Mouse (Mus musculus) lung, embryonic 14.5 days (tissue): ENCODE data around the gene Iqcb1. TPM values are rescaled to one million over a fixed set of nuclear protein-coding genes. Genes with fewer than 3 reads are reported as not detected.

Source experiments
- ATAC-seq: fragments of 200-750 bp; cut with Nextera tagmentation; 2 replicates; pipeline ENCODE4 v1.8.0; 2017; ENCODE audit warnings: mild to moderate bottlenecking, moderate TSS enrichment, moderate library complexity; ENCODE audit not compliant: insufficient read depth
- DNase-seq: peaks from one replicate; pipeline ENCODE4 v3.0.0-alpha.2; 2015
- H3K27ac ChIP-seq: fragments of 300-500 bp; sonication (generic); 2 replicates; pipeline ENCODE4 v1.5.1; 2014; ENCODE audit warnings: low read depth, mild to moderate bottlenecking, moderate library complexity
- H3K27me3 ChIP-seq: fragments of 300-500 bp; sonication (generic); 2 replicates; pipeline ENCODE4 v1.6.1; 2014; ENCODE audit warnings: low read length, control low read depth; ENCODE audit not compliant: insufficient read depth
- H3K36me3 ChIP-seq: fragments of 300-500 bp; sonication (generic); 2 replicates; pipeline ENCODE4 v1.6.1; 2014; ENCODE audit warnings: control low read depth; ENCODE audit not compliant: insufficient read depth
- H3K4me1 ChIP-seq: fragments of 300-500 bp; sonication (generic); 2 replicates; pipeline ENCODE4 v1.6.1; 2014; ENCODE audit warnings: antibody characterized with exemption, control low read depth; ENCODE audit not compliant: insufficient read depth
- H3K4me2 ChIP-seq: fragments of 300-500 bp; sonication (generic); 2 replicates; pipeline ENCODE4 v1.6.1; 2014; ENCODE audit warnings: mild to moderate bottlenecking
- H3K4me3 ChIP-seq: fragments of 300-500 bp; sonication (generic); 2 replicates; pipeline ENCODE4 v1.5.1; 2014; ENCODE audit warnings: low read depth, low read length
- H3K9ac ChIP-seq: fragments of 300-500 bp; sonication (generic); 2 replicates; pipeline ENCODE4 v1.6.1; 2014
- H3K9me3 ChIP-seq: fragments of 300-500 bp; sonication (generic); 2 replicates; pipeline ENCODE4 v1.6.1; 2016; ENCODE audit warnings: low read depth, low read length, control low read depth
- CTCF ChIP-seq: IDR thresholded peaks from 2 replicates; pipeline ENCODE4 v1.5.1; 2016; ENCODE audit warnings: antibody characterized with exemption, low read depth
- WGBS: fragments of 180-500 bp; shearing (Covaris S2); extraction: QIAGEN DNeasy Blood & Tissue Kit; methylation state at CpG from one replicate; pipeline ENCODE4 v1.1.7; 2014; 5-methylcytosine and 5-hydroxymethylcytosine counted together
- polyA plus RNA-seq: library from polyadenylated mRNA; unstranded; fragments of >200 nt; fragmentation: Nextera tagmentation; extraction: Ambion mirVana; gene quantifications from 2 replicates; pipeline ENCODE4 v1.2.1, GENCODE M21; 2014

The Iqcb1 gene
- polyA plus RNA-seq, 1 experiment from 2014 or later = 34.4 TPM

DNA sequence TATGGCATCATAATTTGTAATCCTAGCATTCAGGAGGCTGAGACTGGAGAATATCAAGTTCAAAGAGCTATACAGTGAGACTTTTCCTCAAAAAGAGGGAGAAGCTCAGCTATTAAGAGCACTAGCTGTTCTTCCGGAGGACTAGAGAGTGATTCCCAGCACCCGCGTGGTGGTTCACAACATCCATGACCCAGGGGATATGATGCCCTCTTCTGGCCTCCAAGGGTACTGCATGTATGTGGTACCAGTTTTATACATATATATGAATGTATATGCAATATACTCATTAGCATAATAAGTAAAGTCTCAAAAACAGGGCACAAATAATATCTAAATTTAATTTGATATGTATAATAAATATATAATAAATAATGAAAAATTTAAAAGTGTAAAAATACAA lies 25.8 kb upstream of the Iqcb1 start:
- Histone ChIP-seq H3K9ac (no peak overlapping the region), H3K36me3 (no peaks in the 10 kb centered on the region), H3K4me1 (no peaks in the 10 kb centered on the region), H3K27ac (no peak overlapping the region), H3K9me3 (0 out of 2 replicates have a peak, but pooled peaks cover 4% of the 10 kb centered on the region), H3K27me3 (no peaks in the 10 kb centered on the region), H3K4me2 (no peak overlapping the region), H3K4me3 (no peak overlapping the region)
- peak; percentile 33; the same call in 1 of the 2 replicates for TF ChIP-seq CTCF
- no peak for ATAC-seq
- no peak for DNase-seq
- 78% methylated on average over 3 of the region's 3 CpGs for WGBS

- DNase-seq (no peak), ATAC-seq (no peak)
- WGBS = 77% methylated on average over 3 of the region's 3 CpGs
- Histone ChIP-seq H3K4me1 (no peaks in the 10 kb centered on the region), H3K27ac (no peak overlapping the region), H3K9me3 (no peaks in the 10 kb centered on the region), H3K4me2 (no peak overlapping the region), H3K27me3 (no peaks in the 10 kb centered on the region), H3K36me3 (no peaks in the 10 kb centered on the region), H3K9ac (no peak overlapping the region), H3K4me3 (no peak overlapping the region)
- TF ChIP-seq CTCF = no peak
These were observed 19.6 kb upstream of the Iqcb1 start for GRCm38 (mm10) chr16:36808616-36809015.

DNA sequence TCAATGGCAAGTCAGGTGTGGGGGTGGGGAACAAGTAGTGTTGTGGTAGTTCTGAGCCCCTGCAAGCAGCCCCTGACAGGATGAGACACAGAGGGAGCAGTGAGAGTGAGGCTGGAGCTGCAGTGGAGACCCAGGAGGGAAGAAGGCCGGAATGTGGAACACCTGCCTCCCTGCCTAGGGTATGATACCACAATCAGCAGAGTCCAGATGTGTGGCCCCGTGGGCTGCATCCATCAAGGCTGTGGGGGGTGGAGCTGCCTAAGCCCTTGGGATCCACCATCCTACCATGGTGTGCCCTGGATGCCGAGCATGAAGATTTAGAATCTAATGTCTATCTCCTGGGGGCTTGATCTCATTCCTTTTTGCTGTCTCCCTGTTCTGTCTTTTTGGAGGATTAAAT lies 14.5 kb upstream of the Iqcb1 start:
- 51% methylated on average over 2 of the region's 3 CpGs for WGBS
- Histone ChIP-seq H3K36me3 (no peaks in the 10 kb centered on the region), H3K27me3 (no peaks in the 10 kb centered on the region), H3K4me1 (no peaks in the 10 kb centered on the region), H3K27ac (no peak overlapping the region), H3K9ac (no peak overlapping the region), H3K9me3 (no peaks in the 10 kb centered on the region), H3K4me3 (no peak overlapping the region), H3K4me2 (no peak overlapping the region)
- ATAC-seq (no peak), DNase-seq (no peak)
- no peak for TF ChIP-seq CTCF

DNA sequence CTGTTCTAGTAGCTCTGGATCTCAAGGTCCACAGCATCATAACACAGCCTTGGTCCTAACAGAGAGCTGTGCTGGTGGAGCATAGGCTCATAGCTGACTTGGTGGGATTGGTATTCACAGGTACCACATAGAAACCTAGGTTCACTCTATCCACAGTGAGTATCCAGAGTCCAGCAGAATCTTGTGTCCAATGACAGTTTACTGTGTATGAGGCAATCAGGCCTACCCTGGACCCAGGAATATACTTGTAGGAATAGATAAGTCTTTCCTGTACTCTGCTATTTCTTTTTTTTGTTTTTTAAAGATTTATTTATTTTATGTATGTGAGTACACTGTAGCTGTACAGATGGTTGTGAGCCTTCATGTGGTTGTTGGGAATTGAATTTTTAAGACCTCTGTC lies 11.3 kb upstream of the Iqcb1 start:
- Histone ChIP-seq H3K4me1 (no peaks in the 10 kb centered on the region), H3K4me3 (no peak overlapping the region), H3K4me2 (no peak overlapping the region), H3K27ac (no peak overlapping the region), H3K27me3 (no peaks in the 10 kb centered on the region), H3K9me3 (no peaks in the 10 kb centered on the region), H3K36me3 (no peaks in the 10 kb centered on the region), H3K9ac (no peak overlapping the region)
- TF ChIP-seq CTCF = no peak
- DNase-seq (no peak), ATAC-seq (peak; percentile 48; the same call in 1 of the 2 replicates)

DNA sequence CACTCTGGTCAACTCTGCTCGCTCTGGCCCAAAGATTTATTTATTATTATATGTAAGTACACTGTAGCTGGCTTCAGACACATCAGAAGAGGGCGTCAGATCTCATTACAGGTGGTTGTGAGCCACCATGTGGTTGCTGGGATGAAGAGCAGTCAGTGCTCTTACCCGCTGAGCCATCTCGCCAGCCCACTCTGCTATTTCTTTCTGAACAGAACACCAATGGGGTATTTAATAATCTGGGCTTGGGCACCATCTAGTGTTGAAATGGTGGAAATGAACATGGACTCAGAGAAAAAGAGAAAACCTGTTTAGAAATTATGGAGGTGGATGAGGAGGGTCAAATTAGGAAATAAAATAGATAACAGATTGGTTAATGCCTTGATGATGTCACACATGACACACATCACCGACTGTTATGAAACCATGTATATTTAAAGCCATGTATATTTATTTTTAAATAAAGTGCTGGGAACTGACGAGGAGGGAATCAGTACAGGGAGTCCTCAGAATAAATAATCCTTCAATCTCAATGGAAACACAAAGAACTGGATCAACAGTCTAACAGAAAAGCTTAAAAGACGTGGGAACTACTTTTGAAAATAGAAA lies 10.8 kb upstream of the Iqcb1 start:
- peak; percentile 92 for ATAC-seq
- Histone ChIP-seq H3K4me2 (no peak overlapping the region), H3K4me3 (no peak overlapping the region), H3K9ac (no peak overlapping the region), H3K4me1 (no peaks in the 10 kb centered on the region), H3K9me3 (no peaks in the 10 kb centered on the region), H3K27me3 (no peaks in the 10 kb centered on the region), H3K36me3 (no peaks in the 10 kb centered on the region), H3K27ac (no peak overlapping the region)
- TF ChIP-seq CTCF = peak; percentile 79
- DNase-seq = peak; percentile 90
- WGBS = 10% methylated on average over 7 of the region's 7 CpGs

- 60% methylated on average over 6 of the region's 6 CpGs for WGBS
- no peak for TF ChIP-seq CTCF
- H3K27ac ChIP-seq = no peak overlapping the region
- no peaks in the 10 kb centered on the region for H3K4me1 ChIP-seq
- DNase-seq (no peak), ATAC-seq (no peak)
- no peaks in the 10 kb centered on the region for H3K9me3 ChIP-seq
- no peaks in the 10 kb centered on the region for H3K27me3 ChIP-seq
- H3K4me3 ChIP-seq = no peak overlapping the region
- H3K36me3 ChIP-seq = no peaks in the 10 kb centered on the region
- H3K9ac ChIP-seq = no peak overlapping the region
- no peak overlapping the region for H3K4me2 ChIP-seq
These were observed 8.2 kb upstream of the Iqcb1 start for GRCm38 (mm10) chr16:36820016-36820415.

DNA sequence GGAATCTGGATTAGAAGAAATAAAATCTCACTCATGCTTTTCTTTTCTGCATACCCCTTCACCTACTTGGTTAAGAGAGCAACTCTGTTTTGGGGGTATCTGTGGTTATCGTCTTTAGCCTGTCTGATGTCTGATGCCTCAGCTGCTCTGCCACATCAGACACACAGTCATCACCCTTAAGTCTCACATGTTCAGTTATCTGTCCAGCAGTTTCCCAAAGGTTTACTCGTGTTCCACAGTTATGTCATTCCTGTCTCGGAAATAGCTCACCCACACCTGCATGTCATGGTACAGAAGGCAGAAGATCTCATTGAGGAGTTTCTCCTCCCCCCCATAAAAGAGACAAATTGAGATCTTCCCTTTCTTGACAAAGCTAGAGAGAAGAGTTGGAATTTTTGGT lies 7.4 kb upstream of the Iqcb1 start:
- WGBS = 60% methylated on average over 3 of the region's 3 CpGs
- no peaks in the 10 kb centered on the region for H3K9me3 ChIP-seq

More for the DNA sequence above, 7.4 kb upstream of the Iqcb1 start:
- Histone ChIP-seq H3K36me3 (no peaks in the 10 kb centered on the region), H3K4me1 (no peaks in the 10 kb centered on the region), H3K9ac (no peak overlapping the region), H3K4me3 (no peak overlapping the region), H3K27ac (no peak overlapping the region), H3K27me3 (no peaks in the 10 kb centered on the region), H3K4me2 (no peak overlapping the region)
- ATAC-seq = no peak
- no peak for TF ChIP-seq CTCF
- no peak for DNase-seq
